Mouse (Mus musculus): ENCODE data around the gene Atp6v1e1. TPM values are rescaled to one million over a fixed set of nuclear protein-coding genes. Genes with fewer than 3 reads are reported as not detected.

Atp6v1e1 gene
- polyA plus RNA-seq, 1 experiment, result 203 TPM

GRCm38 (mm10) chr6:120796111-120796510 is 26.5 kb downstream of the Atp6v1e1 start:
- TF ChIP-seq POLR2A (IDR thresholded peaks at IDR 0.05; ENCODE audit: low read depth, low read length), result no peak
- no peak for TF ChIP-seq CTCF (IDR thresholded peaks at IDR 0.05; ENCODE audit: borderline replicate concordance, insufficient read depth, low read length)
- Histone ChIP-seq H3K4me1 (ENCODE audit: control insufficient read depth, insufficient read depth, low read length) (no peaks in the 10 kb centered on the region), H3K27ac (ENCODE audit: insufficient read depth, low read length) (no peak overlapping the region), H3K4me3 (ENCODE audit: insufficient read depth, low read length) (no peak overlapping the region)

- Histone ChIP-seq H3K27ac (ENCODE audit: insufficient read depth, low read length) (no peak overlapping the region), H3K4me3 (ENCODE audit: insufficient read depth, low read length) (no peak overlapping the region), H3K4me1 (ENCODE audit: control insufficient read depth, insufficient read depth, low read length) (no peaks in the 10 kb centered on the region)
- TF ChIP-seq POLR2A (IDR thresholded peaks at IDR 0.05; ENCODE audit: low read depth, low read length) (no peak), CTCF (IDR thresholded peaks at IDR 0.05; ENCODE audit: borderline replicate concordance, insufficient read depth, low read length) (no peak)
Measured at GRCm38 (mm10) chr6:120795422-120796086, 27.0 kb downstream of the Atp6v1e1 start.

- Histone ChIP-seq H3K4me3 (ENCODE audit: insufficient read depth, low read length) (no peak overlapping the region), H3K27ac (ENCODE audit: insufficient read depth, low read length) (no peak overlapping the region), H3K4me1 (ENCODE audit: control insufficient read depth, insufficient read depth, low read length) (no peaks in the 10 kb centered on the region)
- TF ChIP-seq POLR2A (IDR thresholded peaks at IDR 0.05; ENCODE audit: low read depth, low read length) (no peak), CTCF (IDR thresholded peaks at IDR 0.05; ENCODE audit: borderline replicate concordance, insufficient read depth, low read length) (no peak)
Measured at GRCm38 (mm10) chr6:120792947-120793346, 29.6 kb downstream of the Atp6v1e1 start.

DNA sequence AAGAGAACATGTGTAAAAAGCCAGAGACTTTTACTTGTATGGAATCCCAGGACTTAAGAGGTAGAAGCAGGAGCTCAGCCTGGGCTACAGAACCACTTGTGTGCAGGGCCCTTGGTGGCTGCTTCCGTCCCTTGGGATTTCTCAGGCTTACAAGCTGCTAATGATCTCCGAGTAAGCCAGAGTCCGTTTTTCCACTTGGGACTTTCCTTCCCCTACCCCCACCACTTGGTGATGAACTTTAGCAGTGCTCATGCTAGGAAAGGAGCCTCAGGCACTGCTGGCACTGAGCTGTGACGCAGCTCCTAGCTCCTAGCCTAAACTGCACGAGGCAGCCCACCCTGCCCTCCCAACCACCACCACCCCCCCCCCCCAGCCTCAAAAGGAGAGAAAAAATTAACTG is 31.9 kb downstream of the Atp6v1e1 start:
- Histone ChIP-seq H3K4me1 (ENCODE audit: control insufficient read depth, insufficient read depth, low read length) (no peaks in the 10 kb centered on the region), H3K4me3 (ENCODE audit: insufficient read depth, low read length) (no peak overlapping the region), H3K27ac (ENCODE audit: insufficient read depth, low read length) (no peak overlapping the region)
- no peak for TF ChIP-seq CTCF (IDR thresholded peaks at IDR 0.05; ENCODE audit: borderline replicate concordance, insufficient read depth, low read length)

- Histone ChIP-seq H3K4me1 (ENCODE audit: control insufficient read depth, insufficient read depth, low read length) (no peaks in the 10 kb centered on the region), H3K4me3 (ENCODE audit: insufficient read depth, low read length) (no peak overlapping the region), H3K27ac (ENCODE audit: insufficient read depth, low read length) (no peak overlapping the region)
- no peak for TF ChIP-seq POLR2A (IDR thresholded peaks at IDR 0.05; ENCODE audit: low read depth, low read length)
- no peak for TF ChIP-seq CTCF (IDR thresholded peaks at IDR 0.05; ENCODE audit: borderline replicate concordance, insufficient read depth, low read length)
Measured at GRCm38 (mm10) chr6:120790153-120790552, 32.4 kb downstream of the Atp6v1e1 start.

DNA sequence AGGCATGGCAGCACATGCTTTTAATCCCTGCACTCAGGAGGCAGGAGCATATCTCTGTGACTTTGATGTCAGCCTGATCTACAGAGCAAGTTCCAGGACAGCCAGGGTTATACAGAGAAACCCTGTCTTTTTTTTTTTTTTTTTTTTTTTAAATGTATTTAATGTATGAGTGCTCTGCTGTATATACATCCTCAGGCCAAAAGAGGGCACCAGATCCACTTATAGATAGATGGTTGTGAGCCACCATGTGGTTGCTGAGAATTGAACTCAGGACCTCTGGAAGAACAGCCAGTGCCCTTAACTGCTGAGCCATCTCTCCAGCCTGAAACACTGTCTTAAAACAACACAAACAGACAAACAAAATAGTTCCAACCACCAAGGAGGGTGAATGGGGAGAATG is 33.7 kb downstream of the Atp6v1e1 start:
- TF ChIP-seq CTCF (IDR thresholded peaks at IDR 0.05; ENCODE audit: borderline replicate concordance, insufficient read depth, low read length), result no peak
- Histone ChIP-seq H3K4me3 (ENCODE audit: insufficient read depth, low read length) (no peak overlapping the region), H3K27ac (ENCODE audit: insufficient read depth, low read length) (no peak overlapping the region), H3K4me1 (ENCODE audit: control insufficient read depth, insufficient read depth, low read length) (no peaks in the 10 kb centered on the region)

GRCm38 (mm10) chr6:120788068-120788607 is 34.5 kb downstream of the Atp6v1e1 start:
- TF ChIP-seq POLR2A (IDR thresholded peaks at IDR 0.05; ENCODE audit: low read depth, low read length), result no peak
- TF ChIP-seq CTCF (IDR thresholded peaks at IDR 0.05; ENCODE audit: borderline replicate concordance, insufficient read depth, low read length), result no peak
- no peaks in the 10 kb centered on the region for H3K4me1 ChIP-seq (ENCODE audit: control insufficient read depth, insufficient read depth, low read length)
- no peak overlapping the region for H3K27ac ChIP-seq (ENCODE audit: insufficient read depth, low read length)
- no peak overlapping the region for H3K4me3 ChIP-seq (ENCODE audit: insufficient read depth, low read length)

GRCm38 (mm10) chr6:120784351-120784750 is 38.2 kb downstream of the Atp6v1e1 start:
- Histone ChIP-seq H3K27ac (ENCODE audit: insufficient read depth, low read length) (no peak overlapping the region), H3K4me1 (ENCODE audit: control insufficient read depth, insufficient read depth, low read length) (no peaks in the 10 kb centered on the region), H3K4me3 (ENCODE audit: insufficient read depth, low read length) (no peak overlapping the region)
- TF ChIP-seq POLR2A (IDR thresholded peaks at IDR 0.05; ENCODE audit: low read depth, low read length) (no peak), CTCF (IDR thresholded peaks at IDR 0.05; ENCODE audit: borderline replicate concordance, insufficient read depth, low read length) (no peak)

- no peak for TF ChIP-seq CTCF (IDR thresholded peaks at IDR 0.05; ENCODE audit: borderline replicate concordance, insufficient read depth, low read length)
- no peak for TF ChIP-seq POLR2A (IDR thresholded peaks at IDR 0.05; ENCODE audit: low read depth, low read length)
- H3K4me1 ChIP-seq (ENCODE audit: control insufficient read depth, insufficient read depth, low read length), result no peaks in the 10 kb centered on the region
- H3K27ac ChIP-seq (ENCODE audit: insufficient read depth, low read length), result no peak overlapping the region
- H3K4me3 ChIP-seq (ENCODE audit: insufficient read depth, low read length), result no peak overlapping the region
Measured at GRCm38 (mm10) chr6:120782948-120783347, 39.6 kb downstream of the Atp6v1e1 start.

DNA sequence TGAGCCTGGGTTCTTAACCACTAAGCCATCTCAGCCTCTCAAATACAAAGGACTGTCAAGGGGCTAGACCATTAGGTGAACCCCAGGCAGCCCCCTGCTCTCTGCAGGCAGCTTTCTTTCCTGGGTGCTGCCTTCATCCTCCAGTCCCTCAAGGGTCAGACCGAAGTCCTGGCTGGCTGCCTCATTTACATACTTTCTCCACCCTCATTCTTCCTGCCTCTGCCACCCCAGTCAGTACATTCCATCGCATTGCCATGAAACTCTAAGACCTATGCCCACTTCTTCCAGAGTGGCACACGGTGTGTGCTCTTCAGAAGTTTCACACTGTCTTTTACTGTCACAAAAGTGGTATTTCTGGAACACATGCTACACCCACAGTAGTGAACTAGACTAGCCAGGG is 44.4 kb downstream of the Atp6v1e1 start:
- TF ChIP-seq CTCF (IDR thresholded peaks at IDR 0.05; ENCODE audit: borderline replicate concordance, insufficient read depth, low read length) (no peak), POLR2A (IDR thresholded peaks at IDR 0.05; ENCODE audit: low read depth, low read length) (no peak)
- H3K4me3 ChIP-seq (ENCODE audit: insufficient read depth, low read length), result no peak overlapping the region
- H3K27ac ChIP-seq (ENCODE audit: insufficient read depth, low read length), result no peak overlapping the region
- no peaks in the 10 kb centered on the region for H3K4me1 ChIP-seq (ENCODE audit: control insufficient read depth, insufficient read depth, low read length)
